Comparison of ENCODE assay signal across 8 mouse cellular contexts in genomic region chr11:70212423-70212822, GRCm38 (mm10). TPM values are rescaled to one million over a fixed set of nuclear protein-coding genes. Genes with fewer than 3 reads are reported as not detected.
DNase-seq lines count a peak whose midpoint lies in the region; ATAC-seq and TF ChIP-seq lines count a peak whose summit lies in the region.

Slc16a11 (plus strand) TSS chr11:70212752.

- peak within 1 kb of the TSS; percentile 79 for H3K4me2 ChIP-seq in hindbrain, embryonic 14.5 days (replicated peaks)
- H3K4me2 ChIP-seq in limb, embryonic 14.5 days (replicated peaks; ENCODE audit: low read depth, low read length, severe bottlenecking): peak within 1 kb of the TSS; percentile 56; the same call in 1 of the 2 replicates

- H3K36me3 ChIP-seq in MEL (ENCODE audit: control insufficient read depth in 1 of 2, insufficient read depth in 2 of 2, low read length in 2 of 2): no peaks in the 10 kb centered on the region
- H3K36me3 ChIP-seq in hindbrain, embryonic 14.5 days (replicated peaks; ENCODE audit: control insufficient read depth, insufficient read depth): peaks cover 11% of the 10 kb centered on the region
- H3K36me3 ChIP-seq in limb, embryonic 14.5 days (ENCODE audit: control insufficient read depth, insufficient read depth, low read length): peaks cover 5% of the 10 kb centered on the region

- DNase-seq in frontal cortex, adult 2 months (ENCODE audit: extremely low spot score in 1 of 2, low spot score in 1 of 2): no peak
- no peak for DNase-seq in frontal cortex, postnatal 14 days (ENCODE audit: low spot score in 2 of 2)
- no peak for DNase-seq in MEL (ENCODE audit: low read depth, low spot score)
- DNase-seq in hindbrain, embryonic 14.5 days (ENCODE audit: low spot score): no peak
- DNase-seq in limb, embryonic 14.5 days (ENCODE audit: low spot score): no peak
- DNase-seq in urinary bladder, adult 2 months (ENCODE audit: low spot score): no peak
- no peak for DNase-seq in frontal cortex, postnatal 36 days (ENCODE audit: low spot score in 2 of 2)
- no peak for DNase-seq in spleen, adult 12 weeks (ENCODE audit: low spot score)

- H3K4me1 ChIP-seq in MEL (ENCODE audit: control insufficient read depth in 1 of 2, insufficient read depth in 2 of 2, low read length in 2 of 2): peaks cover 0 to 5% of the 10 kb centered on the region in 2 experiments; a peak in 1 of 4 replicates
- H3K4me1 ChIP-seq in hindbrain, embryonic 14.5 days (replicated peaks; ENCODE audit: control insufficient read depth, insufficient read depth, low read length): peaks cover 16% of the 10 kb centered on the region
- peaks cover 12% of the 10 kb centered on the region for H3K4me1 ChIP-seq in limb, embryonic 14.5 days (ENCODE audit: control insufficient read depth, insufficient read depth, low read length)

- TF ChIP-seq EP300 in MEL (IDR thresholded peaks at IDR 0.05; ENCODE audit: low read depth in 1 of 2, low read length in 2 of 2): no peak

- no peak for TF ChIP-seq POLR2A in MEL (IDR thresholded peaks at IDR 0.05; ENCODE audit: control insufficient read depth in 1 of 2, insufficient read depth in 1 of 2, low read depth in 1 of 2, low read length in 2 of 2, poor library complexity in 1 of 2)
- no peak for TF ChIP-seq POLR2A in limb, embryonic 14.5 days (IDR thresholded peaks at IDR 0.05; ENCODE audit: borderline replicate concordance, extremely low read depth, insufficient read depth, insufficient read length)

- no peak within 1 kb of the TSS for H3K4me3 ChIP-seq in MEL (ENCODE audit: control insufficient read depth in 1 of 2, insufficient read depth in 1 of 2, low read depth in 2 of 2, low read length in 2 of 2)
- peak within 1 kb of the TSS; percentile 32 for H3K4me3 ChIP-seq in hindbrain, embryonic 14.5 days (replicated peaks; ENCODE audit: low read length)
- no peak within 1 kb of the TSS for H3K4me3 ChIP-seq in limb, embryonic 14.5 days (replicated peaks; ENCODE audit: low read length)

- H3K9me3 ChIP-seq in MEL (replicated peaks; ENCODE audit: insufficient read depth, low read length): no peaks in the 10 kb centered on the region
- no peaks in the 10 kb centered on the region for H3K9me3 ChIP-seq in hindbrain, embryonic 14.5 days (ENCODE audit: control insufficient read depth, low read length)
- no peaks in the 10 kb centered on the region for H3K9me3 ChIP-seq in limb, embryonic 14.5 days (ENCODE audit: control insufficient read depth, low read length)

- H3K9ac ChIP-seq in MEL (ENCODE audit: control insufficient read depth, low read depth, low read length, poor library complexity, severe bottlenecking): peak within 1 kb of the TSS; percentile 30
- peak within 1 kb of the TSS; percentile 39 for H3K9ac ChIP-seq in hindbrain, embryonic 14.5 days
- no peak within 1 kb of the TSS for H3K9ac ChIP-seq in limb, embryonic 14.5 days (ENCODE audit: low read depth, low read length, severe bottlenecking)

- no peaks in the 10 kb centered on the region; a peak in 1 of 4 replicates for H3K27me3 ChIP-seq in MEL (ENCODE audit: control insufficient read depth in 1 of 2, insufficient read depth in 2 of 2, low read length in 2 of 2)
- peaks cover 48% of the 10 kb centered on the region for H3K27me3 ChIP-seq in hindbrain, embryonic 14.5 days (ENCODE audit: control insufficient read depth, insufficient read depth, low read length)
- H3K27me3 ChIP-seq in limb, embryonic 14.5 days (ENCODE audit: control insufficient read depth, insufficient read depth, low read length): peaks cover 39% of the 10 kb centered on the region

- no peaks in the 10 kb centered on the region for H3K79me2 ChIP-seq in MEL (ENCODE audit: control insufficient read depth, insufficient read depth, low read length, poor library complexity)

- no peak for TF ChIP-seq CTCF in MEL (IDR thresholded peaks at IDR 0.05 in 2 of 3, conservative IDR thresholded peaks at IDR 0.05 in 1 of 3; ENCODE audit: control insufficient read depth in 1 of 3, insufficient read depth in 1 of 3, low read depth in 2 of 3, low read length in 3 of 3, poor library complexity in 1 of 3, severe bottlenecking in 1 of 3)

- H3K27ac ChIP-seq in MEL (ENCODE audit: control insufficient read depth, low read depth, low read length): no peak within 1 kb of the TSS
- no peak within 1 kb of the TSS for H3K27ac ChIP-seq in hindbrain, embryonic 14.5 days
- H3K27ac ChIP-seq in limb, embryonic 14.5 days (replicated peaks; ENCODE audit: low read depth, low read length): no peak within 1 kb of the TSS

- TF ChIP-seq RAD21 in MEL (IDR thresholded peaks at IDR 0.05; ENCODE audit: low read depth, low read length): no peak

- 66% methylated on average over 6 of the region's 6 CpGs for WGBS in hindbrain, embryonic 14.5 days
- WGBS in limb, embryonic 14.5 days: 50% methylated on average over 6 of the region's 6 CpGs

- ATAC-seq in hindbrain, embryonic 14.5 days (ENCODE audit: low FRiP score): no peak
- no peak for ATAC-seq in limb, embryonic 14.5 days (ENCODE audit: low FRiP score, low read depth)

TF ChIP-seq in MEL, 35 proteins besides CTCF, POLR2A, EP300 and RAD21:
- TF ChIP-seq CHD1 (IDR thresholded peaks at IDR 0.05; ENCODE audit: low read depth, low read length) (no peak), SMC3 (IDR thresholded peaks at IDR 0.05; ENCODE audit: low read depth, low read length) (no peak), GABPA (IDR thresholded peaks at IDR 0.05; ENCODE audit: low read depth, low read length) (no peak), POLR2AphosphoS2 (IDR thresholded peaks at IDR 0.05; ENCODE audit: low read length) (no peak), TBP (IDR thresholded peaks at IDR 0.05; ENCODE audit: low read depth, low read length) (no peak), ZNF384 (IDR thresholded peaks at IDR 0.05; ENCODE audit: low read depth, low read length) (no peak), MAX (IDR thresholded peaks at IDR 0.05; ENCODE audit: low read length) (no peak), CHD2 (IDR thresholded peaks at IDR 0.05; ENCODE audit: low read length) (no peak), ZKSCAN1 (IDR thresholded peaks at IDR 0.05; ENCODE audit: low read depth, low read length) (no peak)

RNA-seq across cellular contexts. Expression of gene Slc16a11, which starts in this region (rescaled TPM):
- polyA plus RNA-seq in frontal cortex, adult 2 months (2012; rRNA removed): 45.9 and 48.3 TPM in 2 replicates
- total RNA-seq in MEL (2012; rRNA removed): 0.31 and 0.33 TPM in 2 replicates
- 1 to 10 TPM in 1 of 2 experiments, not detected in 1; 1.2 TPM for polyA plus RNA-seq in MEL (2012; ENCODE audit: insufficient read depth in 1 of 2, insufficient read length in 2 of 2, low read depth in 1 of 2, low replicate concordance in 2 of 2, missing spikeins in 1 of 2)
- polyA plus RNA-seq in hindbrain, embryonic 14.5 days (2014; fragmentation: Nextera tagmentation; extraction: Ambion mirVana): 3.5 and 4.7 TPM in 2 replicates
- polyA plus RNA-seq in limb, embryonic 14.5 days (2012; rRNA removed): 0.79 and 1.3 TPM in 2 replicates
- polyA plus RNA-seq in limb, embryonic 14.5 days (2014; fragmentation: Nextera tagmentation; extraction: Ambion mirVana): 0.21 and 0.47 TPM in 2 replicates
- 3.0 and 4.8 TPM in 2 replicates for polyA plus RNA-seq in urinary bladder, adult 2 months (2012; rRNA removed)
